Mouse (Mus musculus): ENCODE data around the gene Abca1. TPM values are rescaled to one million over a fixed set of nuclear protein-coding genes. Genes with fewer than 3 reads are reported as not detected.

The Abca1 gene
- polyA plus RNA-seq, 1 experiment from 2014 or later, result 16.9 TPM

GRCm38 (mm10) chr4:53014421-53014820 is 145.3 kb downstream of the Abca1 start:
- peaks cover 39% of the 10 kb centered on the region for H3K36me3 ChIP-seq (ENCODE audit: control insufficient read depth, insufficient read depth, low read length)
- H3K4me1 ChIP-seq (ENCODE audit: control insufficient read depth, insufficient read depth, low read length), result no peaks in the 10 kb centered on the region
- ATAC-seq (ENCODE audit: low FRiP score, low TSS enrichment), result no peak
- no peaks in the 10 kb centered on the region for H3K27me3 ChIP-seq (ENCODE audit: control insufficient read depth, insufficient read depth, low read length)
- no peak overlapping the region for H3K27ac ChIP-seq (replicated peaks; ENCODE audit: low read depth, low read length)
- DNase-seq, result no peak
- no peak overlapping the region for H3K4me3 ChIP-seq (replicated peaks; ENCODE audit: low read depth, low read length)
- no peak overlapping the region for H3K4me2 ChIP-seq (ENCODE audit: low read length)
- H3K9me3 ChIP-seq (ENCODE audit: control insufficient read depth, low read length), result peaks cover 7% of the 10 kb centered on the region; the same call in 1 of the 2 replicates
- WGBS, result 91% methylated on average over 7 of the region's 7 CpGs
- H3K9ac ChIP-seq (replicated peaks; ENCODE audit: low read length), result no peak overlapping the region

GRCm38 (mm10) chr4:53011732-53012361 is 147.8 kb downstream of the Abca1 start, which contains the start of gene Nipsnap3b:
Nipsnap3b (plus strand) TSS chr4:53011880.
- ATAC-seq (ENCODE audit: low FRiP score, low TSS enrichment), result peak; percentile 96
- H3K27ac ChIP-seq (replicated peaks; ENCODE audit: low read depth, low read length), result peak within 1 kb of the TSS; percentile 90
- H3K9ac ChIP-seq (replicated peaks; ENCODE audit: low read length), result peak within 1 kb of the TSS; percentile 72
- under 1% methylated on average over 62 of the region's 63 CpGs for WGBS
- peak within 1 kb of the TSS; percentile 66 for H3K4me2 ChIP-seq (ENCODE audit: low read length)
- H3K36me3 ChIP-seq (ENCODE audit: control insufficient read depth, insufficient read depth, low read length), result peaks cover 23% of the 10 kb centered on the region
- H3K27me3 ChIP-seq (ENCODE audit: control insufficient read depth, insufficient read depth, low read length), result no peaks in the 10 kb centered on the region
- H3K4me1 ChIP-seq (ENCODE audit: control insufficient read depth, insufficient read depth, low read length), result no peaks in the 10 kb centered on the region
- H3K9me3 ChIP-seq (ENCODE audit: control insufficient read depth, low read length), result peaks cover 5% of the 10 kb centered on the region; the same call in 1 of the 2 replicates
- DNase-seq, result peak; percentile 98
- H3K4me3 ChIP-seq (replicated peaks; ENCODE audit: low read depth, low read length), result peak within 1 kb of the TSS; percentile 73

GRCm38 (mm10) chr4:53009871-53010270 is 149.8 kb downstream of the Abca1 start:
- Histone ChIP-seq H3K4me3 (replicated peaks; ENCODE audit: low read depth, low read length) (no peak overlapping the region), H3K4me2 (ENCODE audit: low read length) (no peak overlapping the region), H3K27me3 (ENCODE audit: control insufficient read depth, insufficient read depth, low read length) (no peaks in the 10 kb centered on the region), H3K36me3 (ENCODE audit: control insufficient read depth, insufficient read depth, low read length) (peaks cover 7% of the 10 kb centered on the region; the same call in 1 of the 2 replicates), H3K9me3 (ENCODE audit: control insufficient read depth, low read length) (no peaks in the 10 kb centered on the region), H3K4me1 (ENCODE audit: control insufficient read depth, insufficient read depth, low read length) (no peaks in the 10 kb centered on the region), H3K27ac (replicated peaks; ENCODE audit: low read depth, low read length) (no peak overlapping the region), H3K9ac (replicated peaks; ENCODE audit: low read length) (no peak overlapping the region)
- 95% methylated on average over 4 of the region's 4 CpGs for WGBS
- no peak for DNase-seq
- ATAC-seq (ENCODE audit: low FRiP score, low TSS enrichment), result no peak

- 68% methylated on average over 4 of the region's 4 CpGs for WGBS
- Histone ChIP-seq H3K36me3 (ENCODE audit: control insufficient read depth, insufficient read depth, low read length) (no peaks in the 10 kb centered on the region; the same call in 1 of the 2 replicates), H3K4me3 (replicated peaks; ENCODE audit: low read depth, low read length) (no peak overlapping the region), H3K4me2 (ENCODE audit: low read length) (no peak overlapping the region), H3K27ac (replicated peaks; ENCODE audit: low read depth, low read length) (no peak overlapping the region), H3K9ac (replicated peaks; ENCODE audit: low read length) (no peak overlapping the region), H3K4me1 (ENCODE audit: control insufficient read depth, insufficient read depth, low read length) (no peaks in the 10 kb centered on the region), H3K27me3 (ENCODE audit: control insufficient read depth, insufficient read depth, low read length) (no peaks in the 10 kb centered on the region), H3K9me3 (ENCODE audit: control insufficient read depth, low read length) (no peaks in the 10 kb centered on the region)
- DNase-seq (peak; percentile 79), ATAC-seq (ENCODE audit: low FRiP score, low TSS enrichment) (no peak)
These were observed 150.5 kb downstream of the Abca1 start for GRCm38 (mm10) chr4:53009183-53009582.

- no peak for ATAC-seq (ENCODE audit: low FRiP score, low TSS enrichment)
- Histone ChIP-seq H3K36me3 (ENCODE audit: control insufficient read depth, insufficient read depth, low read length) (no peaks in the 10 kb centered on the region), H3K9ac (replicated peaks; ENCODE audit: low read length) (no peak overlapping the region), H3K4me3 (replicated peaks; ENCODE audit: low read depth, low read length) (no peak overlapping the region), H3K27me3 (ENCODE audit: control insufficient read depth, insufficient read depth, low read length) (no peaks in the 10 kb centered on the region), H3K9me3 (ENCODE audit: control insufficient read depth, low read length) (no peaks in the 10 kb centered on the region), H3K27ac (replicated peaks; ENCODE audit: low read depth, low read length) (no peak overlapping the region), H3K4me2 (ENCODE audit: low read length) (no peak overlapping the region), H3K4me1 (ENCODE audit: control insufficient read depth, insufficient read depth, low read length) (no peaks in the 10 kb centered on the region)
- WGBS, result 91% methylated on average over 8 of the region's 8 CpGs
- no peak for DNase-seq
These were observed 159.5 kb downstream of the Abca1 start for GRCm38 (mm10) chr4:53000154-53000553.

GRCm38 (mm10) chr4:52999449-52999848 is 160.2 kb downstream of the Abca1 start:
- H3K9ac ChIP-seq (replicated peaks; ENCODE audit: low read length), result no peak overlapping the region
- H3K27me3 ChIP-seq (ENCODE audit: control insufficient read depth, insufficient read depth, low read length), result no peaks in the 10 kb centered on the region
- H3K4me3 ChIP-seq (replicated peaks; ENCODE audit: low read depth, low read length), result no peak overlapping the region
- 96% methylated on average over 6 of the region's 6 CpGs for WGBS
- no peak for ATAC-seq (ENCODE audit: low FRiP score, low TSS enrichment)
- no peaks in the 10 kb centered on the region for H3K4me1 ChIP-seq (ENCODE audit: control insufficient read depth, insufficient read depth, low read length)
- no peak overlapping the region for H3K27ac ChIP-seq (replicated peaks; ENCODE audit: low read depth, low read length)
- H3K4me2 ChIP-seq (ENCODE audit: low read length), result no peak overlapping the region
- no peaks in the 10 kb centered on the region for H3K36me3 ChIP-seq (ENCODE audit: control insufficient read depth, insufficient read depth, low read length)
- H3K9me3 ChIP-seq (ENCODE audit: control insufficient read depth, low read length), result no peaks in the 10 kb centered on the region
- no peak for DNase-seq

GRCm38 (mm10) chr4:52989248-52989647 is 170.4 kb downstream of the Abca1 start, which contains the start of gene Nipsnap3a:
Nipsnap3a (plus strand) TSS chr4:52989272.
- Histone ChIP-seq H3K4me2 (ENCODE audit: low read length) (peak within 1 kb of the TSS; percentile 34), H3K27ac (replicated peaks; ENCODE audit: low read depth, low read length) (no peak within 1 kb of the TSS), H3K27me3 (ENCODE audit: control insufficient read depth, insufficient read depth, low read length) (no peaks in the 10 kb centered on the region), H3K9ac (replicated peaks; ENCODE audit: low read length) (no peak within 1 kb of the TSS), H3K4me3 (replicated peaks; ENCODE audit: low read depth, low read length) (no peak within 1 kb of the TSS), H3K36me3 (ENCODE audit: control insufficient read depth, insufficient read depth, low read length) (no peaks in the 10 kb centered on the region), H3K9me3 (ENCODE audit: control insufficient read depth, low read length) (no peaks in the 10 kb centered on the region; the same call in 1 of the 2 replicates), H3K4me1 (ENCODE audit: control insufficient read depth, insufficient read depth, low read length) (no peaks in the 10 kb centered on the region)
- ATAC-seq (ENCODE audit: low FRiP score, low TSS enrichment), result no peak
- WGBS, result 33% methylated on average over 12 of the region's 12 CpGs
- DNase-seq, result peak; percentile 28

- H3K27me3 ChIP-seq (ENCODE audit: control insufficient read depth, insufficient read depth, low read length), result no peaks in the 10 kb centered on the region
- no peak overlapping the region for H3K4me2 ChIP-seq (ENCODE audit: low read length)
- no peak overlapping the region for H3K27ac ChIP-seq (replicated peaks; ENCODE audit: low read depth, low read length)
- H3K9ac ChIP-seq (replicated peaks; ENCODE audit: low read length), result no peak overlapping the region
- DNase-seq (no peak), ATAC-seq (ENCODE audit: low FRiP score, low TSS enrichment) (no peak)
- H3K4me1 ChIP-seq (ENCODE audit: control insufficient read depth, insufficient read depth, low read length), result no peaks in the 10 kb centered on the region
- 82% methylated on average over 2 of the region's 2 CpGs for WGBS
- H3K4me3 ChIP-seq (replicated peaks; ENCODE audit: low read depth, low read length), result no peak overlapping the region
- no peaks in the 10 kb centered on the region; the same call in 1 of the 2 replicates for H3K9me3 ChIP-seq (ENCODE audit: control insufficient read depth, low read length)
- no peaks in the 10 kb centered on the region for H3K36me3 ChIP-seq (ENCODE audit: control insufficient read depth, insufficient read depth, low read length)
These were observed 173.4 kb downstream of the Abca1 start for GRCm38 (mm10) chr4:52986266-52986665.

GRCm38 (mm10) chr4:52985216-52985615 is 174.5 kb downstream of the Abca1 start:
- Histone ChIP-seq H3K4me3 (replicated peaks; ENCODE audit: low read depth, low read length) (no peak overlapping the region), H3K27me3 (ENCODE audit: control insufficient read depth, insufficient read depth, low read length) (no peaks in the 10 kb centered on the region), H3K9ac (replicated peaks; ENCODE audit: low read length) (no peak overlapping the region), H3K27ac (replicated peaks; ENCODE audit: low read depth, low read length) (no peak overlapping the region), H3K4me2 (ENCODE audit: low read length) (no peak overlapping the region), H3K36me3 (ENCODE audit: control insufficient read depth, insufficient read depth, low read length) (no peaks in the 10 kb centered on the region), H3K9me3 (ENCODE audit: control insufficient read depth, low read length) (no peaks in the 10 kb centered on the region), H3K4me1 (ENCODE audit: control insufficient read depth, insufficient read depth, low read length) (no peaks in the 10 kb centered on the region)
- ATAC-seq (ENCODE audit: low FRiP score, low TSS enrichment) (no peak), DNase-seq (peak; percentile 62)
- WGBS, result 76% methylated on average over 2 of the region's 2 CpGs
